Mouse (Mus musculus): Measurements from ENCODE around the gene Ifitm5.

DNA sequence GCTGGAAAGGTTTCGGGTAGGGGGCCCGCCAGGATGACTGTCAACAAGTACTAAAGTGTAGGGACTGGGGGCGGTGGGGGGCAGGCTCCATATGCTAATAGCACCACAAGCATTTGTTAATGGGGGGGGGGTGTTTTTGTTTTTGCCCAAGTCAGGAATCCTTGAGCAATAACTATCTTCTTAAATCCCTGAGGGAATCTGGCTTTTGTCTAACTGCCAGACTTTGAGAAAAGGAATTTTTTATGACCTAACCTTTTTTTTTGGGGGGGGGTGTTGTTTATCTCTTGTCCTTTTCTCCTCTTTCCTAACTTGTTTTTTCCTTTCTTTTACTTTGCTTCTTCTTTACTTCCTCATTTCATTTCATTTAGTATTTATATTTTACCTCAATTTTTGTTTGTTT lies 25.4 kb upstream of the Ifitm5 start:
- TF ChIP-seq GATA1 (IDR thresholded peaks at IDR 0.05; ENCODE audit: borderline replicate concordance, low read length): no peak
- TF ChIP-seq FLI1 (IDR thresholded peaks at IDR 0.05; ENCODE audit: low read length): no peak

Data from megakaryocyte, embryonic 14.5 days (primary cell).